Mouse (Mus musculus): ENCODE results near the gene Tmprss11g. TPM values are rescaled to one million over a fixed set of nuclear protein-coding genes. Genes with fewer than 3 reads are reported as not detected.

Tmprss11g gene
- polyA plus RNA-seq, 1 experiment from 2014 or later = 1.2 TPM

Other genes with a start within 250 kb of the Tmprss11g start
- 0.11 TPM in 1 of 2 replicates, not detected in the other for gene Tmprss11c, start 229.3 kb downstream of the Tmprss11g start, polyA plus RNA-seq (2015; fragmentation: Nextera tagmentation; extraction: Ambion mirVana)
- gene Tmprss11d, start 145.2 kb downstream of the Tmprss11g start, polyA plus RNA-seq (2015; fragmentation: Nextera tagmentation; extraction: Ambion mirVana) = 6.2 and 7.6 TPM in 2 replicates
- gene Tmprss11a, start 49.6 kb downstream of the Tmprss11g start, polyA plus RNA-seq (2015; fragmentation: Nextera tagmentation; extraction: Ambion mirVana) = 4.0 and 4.5 TPM in 2 replicates
- 1.5 and 1.7 TPM in 2 replicates for gene Tmprss11f, start 113.8 kb upstream of the Tmprss11g start, polyA plus RNA-seq (2015; fragmentation: Nextera tagmentation; extraction: Ambion mirVana)
- gene Tmprss11b, start 157.8 kb upstream of the Tmprss11g start, polyA plus RNA-seq (2015; fragmentation: Nextera tagmentation; extraction: Ambion mirVana) = 3.0 and 3.5 TPM in 2 replicates
- 0.77 and 1.0 TPM in 2 replicates for gene Tmprss11e, start 227.2 kb upstream of the Tmprss11g start, polyA plus RNA-seq (2015; fragmentation: Nextera tagmentation; extraction: Ambion mirVana)